Mouse (Mus musculus) stomach, postnatal 0 days (tissue): ENCODE measurements around the gene Igdcc3.

ENCODE experiments used
- CTCF ChIP-seq: IDR thresholded peaks from 2 replicates; pipeline ENCODE4 v1.5.1; 2016; ENCODE audit warnings: antibody characterized with exemption, low read depth, mild to moderate bottlenecking, moderate library complexity
- EP300 ChIP-seq: optimal IDR thresholded peaks from 2 replicates; pipeline ENCODE3; 2016; ENCODE audit warnings: antibody characterized with exemption

GRCm38 (mm10) chr9:65195621-65195981, 54.6 kb downstream of the Igdcc3 start:
- TF ChIP-seq EP300: no peak
- TF ChIP-seq CTCF: no peak
